Mouse (Mus musculus): ENCODE measurements around the gene AL732309.1. TPM values are rescaled to one million over a fixed set of nuclear protein-coding genes. Genes with fewer than 3 reads are reported as not detected.
A peak's percentile ranks its signal among the peaks of the same experiment; 100 is the strongest.

The AL732309.1 gene
- polyA plus RNA-seq, 1 experiment from 2014 or later, result 9.0 TPM

DNA sequence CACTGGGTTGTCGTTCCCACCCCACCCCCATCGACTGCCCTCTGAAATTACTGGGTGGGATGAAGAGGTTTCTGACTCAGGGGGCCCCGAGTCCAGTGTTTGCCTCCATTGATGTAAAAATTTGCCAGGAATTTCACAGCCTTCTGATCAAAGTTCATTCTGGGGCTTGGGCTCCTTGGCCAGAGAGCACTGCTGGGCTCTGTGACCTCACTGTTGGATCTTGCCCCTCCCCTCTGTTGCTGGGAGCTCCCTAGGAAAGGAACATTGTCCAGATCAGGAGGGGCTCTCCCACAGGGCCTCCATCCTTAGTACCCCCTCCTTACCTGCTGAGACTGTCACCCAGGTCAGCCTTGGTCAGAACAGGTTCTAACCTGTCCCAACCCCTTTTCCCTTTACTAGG, 32.2 kb downstream of the AL732309.1 start, which contains the start of gene Stpg3:
Gene Stpg3, minus strand, starts transcription at position 194 of the 400 bp plus-strand sequence.
- Histone ChIP-seq H3K36me3 (ENCODE audit: control insufficient read depth, insufficient read depth) (no peaks in the 10 kb centered on the region), H3K9ac (replicated peaks; ENCODE audit: low read depth, low read length) (no peak within 1 kb of the TSS), H3K4me3 (replicated peaks; ENCODE audit: low read length) (no peak within 1 kb of the TSS), H3K27ac (ENCODE audit: low read length) (no peak within 1 kb of the TSS), H3K4me2 (ENCODE audit: low read length) (no peak within 1 kb of the TSS), H3K4me1 (replicated peaks; ENCODE audit: control insufficient read depth, insufficient read depth, low read length) (peaks cover 11% of the 10 kb centered on the region), H3K27me3 (replicated peaks; ENCODE audit: control insufficient read depth, insufficient read depth, low read length) (0 out of 2 replicates have a peak, but pooled peaks cover 4% of the 10 kb centered on the region), H3K9me3 (ENCODE audit: control insufficient read depth, low read length) (no peaks in the 10 kb centered on the region)
- WGBS, result 70% methylated on average over 3 of the region's 3 CpGs
- no peak for ATAC-seq

DNA sequence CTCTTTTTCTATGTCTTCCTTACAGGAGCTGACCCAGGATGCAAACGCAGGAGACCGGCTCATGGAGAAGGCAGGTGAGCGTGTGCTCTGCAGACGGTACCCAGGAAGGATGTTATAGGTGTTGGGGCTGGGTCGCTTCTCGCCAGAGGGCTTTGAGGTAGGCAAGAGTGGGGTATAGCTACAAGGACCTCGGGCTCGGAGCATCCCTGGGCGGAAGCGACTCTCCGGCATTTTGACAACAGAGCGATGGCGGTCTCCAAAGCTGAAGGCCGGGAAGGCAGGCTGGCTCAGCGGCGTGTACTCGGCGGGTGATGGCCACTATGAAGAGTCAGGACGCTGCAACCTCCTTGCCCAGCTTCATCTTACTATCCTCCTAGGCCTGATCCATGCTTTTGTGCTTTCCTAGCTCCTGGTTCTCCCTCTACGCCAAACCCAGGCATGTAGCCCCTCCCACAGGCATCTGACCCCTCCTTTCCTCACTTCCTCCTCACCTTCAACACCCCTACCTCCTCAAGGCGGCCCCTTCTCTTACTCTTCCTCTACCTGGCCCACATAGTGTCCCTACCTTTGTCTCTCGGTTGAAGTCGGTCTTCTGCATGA, 33.3 kb downstream of the AL732309.1 start:
- H3K9ac ChIP-seq (replicated peaks; ENCODE audit: low read depth, low read length), result no peak overlapping the region
- no peak overlapping the region for H3K27ac ChIP-seq (ENCODE audit: low read length)
- H3K27me3 ChIP-seq (replicated peaks; ENCODE audit: control insufficient read depth, insufficient read depth, low read length), result 0 out of 2 replicates have a peak, but pooled peaks cover 4% of the 10 kb centered on the region
- H3K4me2 ChIP-seq (ENCODE audit: low read length), result no peak overlapping the region
- no peaks in the 10 kb centered on the region for H3K36me3 ChIP-seq (ENCODE audit: control insufficient read depth, insufficient read depth)
- peaks cover 15% of the 10 kb centered on the region for H3K4me1 ChIP-seq (replicated peaks; ENCODE audit: control insufficient read depth, insufficient read depth, low read length)
- no peak for ATAC-seq
- H3K9me3 ChIP-seq (ENCODE audit: control insufficient read depth, low read length), result no peaks in the 10 kb centered on the region
- WGBS, result 65% methylated on average over 23 of the region's 23 CpGs
- no peak overlapping the region for H3K4me3 ChIP-seq (replicated peaks; ENCODE audit: low read length)

DNA sequence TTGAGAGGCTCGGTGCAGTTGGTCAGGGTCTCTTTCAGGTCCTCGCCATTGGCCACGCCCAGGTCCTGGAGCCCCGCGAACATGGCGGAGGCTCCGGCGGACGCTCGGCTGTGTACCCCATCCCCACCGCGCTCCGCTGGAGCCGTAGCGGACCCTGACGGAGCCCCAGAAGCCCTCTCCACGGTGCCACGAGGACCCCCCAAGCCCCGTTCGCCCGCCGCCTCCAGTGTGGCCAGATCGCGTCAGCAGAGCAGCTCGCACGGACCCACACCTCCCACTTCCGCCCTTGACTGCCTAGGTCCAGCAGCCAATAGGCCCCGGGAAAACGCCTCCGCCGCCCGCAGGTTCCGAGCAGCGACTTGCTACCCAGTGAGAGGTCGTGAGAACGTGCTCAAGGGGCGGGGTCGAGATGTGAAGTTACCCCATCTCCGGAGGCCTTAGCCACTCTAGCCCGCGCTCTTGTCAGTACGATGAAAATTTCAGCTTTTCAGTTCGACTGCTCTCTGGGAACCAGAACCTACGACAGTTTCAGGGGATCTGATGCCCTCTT, 35.5 kb downstream of the AL732309.1 start, which contains the start of gene Nelfb:
Gene Nelfb, minus strand, starts transcription at position 369 of the 550 bp plus-strand sequence.
- H3K9ac ChIP-seq (replicated peaks; ENCODE audit: low read depth, low read length), result peak within 1 kb of the TSS; percentile 95
- H3K4me1 ChIP-seq (replicated peaks; ENCODE audit: control insufficient read depth, insufficient read depth, low read length), result peaks cover 15% of the 10 kb centered on the region
- H3K4me2 ChIP-seq (ENCODE audit: low read length), result peak within 1 kb of the TSS; percentile 76
- 0 out of 2 replicates have a peak, but pooled peaks cover 4% of the 10 kb centered on the region for H3K27me3 ChIP-seq (replicated peaks; ENCODE audit: control insufficient read depth, insufficient read depth, low read length)
- H3K36me3 ChIP-seq (ENCODE audit: control insufficient read depth, insufficient read depth), result no peaks in the 10 kb centered on the region
- ATAC-seq, result peak; percentile 93
- H3K4me3 ChIP-seq (replicated peaks; ENCODE audit: low read length), result peak within 1 kb of the TSS; percentile 88
- H3K9me3 ChIP-seq (ENCODE audit: control insufficient read depth, low read length), result no peaks in the 10 kb centered on the region
- under 1% methylated on average over 44 of the region's 44 CpGs for WGBS
- peak within 1 kb of the TSS; percentile 82 for H3K27ac ChIP-seq (ENCODE audit: low read length)

DNA sequence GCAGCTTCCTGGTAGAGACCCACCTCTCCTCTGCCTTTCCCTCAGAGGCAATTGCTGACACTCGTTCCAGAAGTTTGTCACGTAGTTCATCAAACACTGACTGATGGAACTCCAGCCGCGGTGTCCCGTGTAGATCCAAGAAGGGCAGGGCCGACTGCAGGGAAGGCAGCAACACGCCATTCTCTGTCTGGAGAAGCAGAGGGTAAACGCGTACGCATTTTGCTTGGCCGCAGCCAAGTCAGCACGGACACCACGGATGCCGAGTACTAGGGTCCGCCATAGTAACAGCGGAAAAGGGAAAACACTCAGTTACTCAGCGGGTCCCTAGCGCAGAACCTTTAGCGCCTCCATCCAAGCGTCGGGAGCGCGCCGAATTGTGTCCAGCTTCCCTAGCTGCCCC, 36.0 kb downstream of the AL732309.1 start:
- Histone ChIP-seq H3K27me3 (replicated peaks; ENCODE audit: control insufficient read depth, insufficient read depth, low read length) (0 out of 2 replicates have a peak, but pooled peaks cover under 1% of the 10 kb centered on the region), H3K9me3 (ENCODE audit: control insufficient read depth, low read length) (no peaks in the 10 kb centered on the region), H3K9ac (replicated peaks; ENCODE audit: low read depth, low read length) (peak overlapping the region; percentile 95), H3K36me3 (ENCODE audit: control insufficient read depth, insufficient read depth) (peaks cover 2% of the 10 kb centered on the region; the same call in 1 of the 2 replicates), H3K4me2 (ENCODE audit: low read length) (peak overlapping the region; percentile 76), H3K4me3 (replicated peaks; ENCODE audit: low read length) (peak overlapping the region; percentile 88), H3K27ac (ENCODE audit: low read length) (peak overlapping the region; percentile 82), H3K4me1 (replicated peaks; ENCODE audit: control insufficient read depth, insufficient read depth, low read length) (peaks cover 15% of the 10 kb centered on the region)
- under 1% methylated on average over 24 of the region's 24 CpGs for WGBS
- ATAC-seq, result peak; percentile 41

DNA sequence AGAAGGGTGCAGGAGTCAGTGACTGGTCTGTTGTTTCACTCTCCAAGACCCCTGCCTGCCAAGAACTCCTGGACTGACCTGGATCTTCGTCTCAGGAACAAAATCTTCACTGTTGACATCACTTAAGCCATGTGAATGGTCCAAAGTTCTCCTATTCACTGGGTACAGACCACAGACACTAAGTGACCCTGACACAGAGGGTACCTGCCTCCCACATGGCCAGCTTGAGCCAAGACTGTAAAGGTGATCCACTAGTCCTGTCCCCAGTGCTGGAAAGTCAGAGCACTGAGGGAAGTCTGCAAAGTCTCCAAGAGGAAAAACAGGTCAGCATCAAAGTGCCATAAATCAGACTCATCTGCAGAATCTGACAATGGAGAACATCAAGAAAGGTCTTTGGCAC, 39.1 kb downstream of the AL732309.1 start:
- no peak overlapping the region for H3K9ac ChIP-seq (replicated peaks; ENCODE audit: low read depth, low read length)
- peaks cover 15% of the 10 kb centered on the region for H3K4me1 ChIP-seq (replicated peaks; ENCODE audit: control insufficient read depth, insufficient read depth, low read length)
- no peak overlapping the region for H3K4me3 ChIP-seq (replicated peaks; ENCODE audit: low read length)
- peaks cover 5% of the 10 kb centered on the region; the same call in 1 of the 2 replicates for H3K36me3 ChIP-seq (ENCODE audit: control insufficient read depth, insufficient read depth)
- no peak overlapping the region for H3K27ac ChIP-seq (ENCODE audit: low read length)
- no peak overlapping the region for H3K4me2 ChIP-seq (ENCODE audit: low read length)
- WGBS, result 73% methylated on average over 1 of the region's 1 CpGs
- no peaks in the 10 kb centered on the region for H3K9me3 ChIP-seq (ENCODE audit: control insufficient read depth, low read length)
- no peak for ATAC-seq
- H3K27me3 ChIP-seq (replicated peaks; ENCODE audit: control insufficient read depth, insufficient read depth, low read length), result no peaks in the 10 kb centered on the region

DNA sequence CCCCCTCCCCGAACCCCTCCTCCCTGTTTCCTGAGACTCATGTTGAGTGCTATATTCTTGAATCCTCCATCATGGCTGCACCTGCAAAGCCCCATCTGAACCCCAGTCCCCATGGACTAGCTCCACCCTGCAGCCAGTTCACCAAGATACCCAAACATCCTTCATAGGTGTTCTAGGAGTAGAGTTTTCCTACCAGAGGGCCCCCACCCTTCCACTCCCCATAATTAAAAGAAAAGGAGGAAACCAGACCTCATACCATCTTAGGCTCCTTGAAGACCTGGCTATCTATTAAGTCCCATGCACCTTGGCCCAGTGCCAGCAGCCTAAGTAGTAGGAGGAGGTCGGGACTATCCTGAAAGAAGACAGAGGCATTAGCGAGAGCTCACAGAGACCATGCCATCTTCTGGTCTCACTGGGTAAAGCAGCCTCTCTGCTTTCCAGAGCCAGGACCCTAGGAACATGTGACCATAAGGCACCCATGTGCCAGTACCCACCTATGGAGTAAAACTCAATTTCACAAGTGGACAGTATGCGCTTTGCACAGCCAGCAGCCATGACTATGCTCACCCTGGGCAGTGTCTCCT, 42.9 kb downstream of the AL732309.1 start:
- no peak for ATAC-seq
- Histone ChIP-seq H3K36me3 (ENCODE audit: control insufficient read depth, insufficient read depth) (peaks cover 21% of the 10 kb centered on the region), H3K9me3 (ENCODE audit: control insufficient read depth, low read length) (no peaks in the 10 kb centered on the region), H3K9ac (replicated peaks; ENCODE audit: low read depth, low read length) (no peak overlapping the region), H3K27ac (ENCODE audit: low read length) (no peak overlapping the region), H3K4me2 (ENCODE audit: low read length) (no peak overlapping the region), H3K4me3 (replicated peaks; ENCODE audit: low read length) (no peak overlapping the region), H3K4me1 (replicated peaks; ENCODE audit: control insufficient read depth, insufficient read depth, low read length) (no peaks in the 10 kb centered on the region), H3K27me3 (replicated peaks; ENCODE audit: control insufficient read depth, insufficient read depth, low read length) (no peaks in the 10 kb centered on the region)
- WGBS, result 56% methylated on average over 4 of the region's 4 CpGs

DNA sequence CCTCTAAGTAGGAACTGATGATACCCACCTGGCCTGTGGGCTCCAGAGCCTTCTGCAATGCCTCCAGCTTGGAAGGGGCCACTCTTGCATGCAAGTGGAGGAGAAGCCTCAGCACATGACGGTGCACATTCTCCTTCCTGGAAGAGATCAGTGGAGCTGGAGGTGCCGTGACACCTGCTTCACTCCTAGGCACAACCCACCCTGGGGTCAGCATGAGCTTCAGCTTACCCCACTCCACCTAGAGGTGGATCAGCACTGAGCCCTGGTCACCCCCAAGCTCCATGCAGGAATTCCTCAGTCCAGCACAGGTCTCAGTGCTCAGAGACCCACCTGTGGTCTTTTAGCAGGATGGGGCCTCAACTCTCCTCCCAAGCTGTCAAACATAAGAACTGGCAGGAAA, 46.0 kb downstream of the AL732309.1 start:
- WGBS, result 94% methylated on average over 2 of the region's 2 CpGs
- no peak overlapping the region for H3K9ac ChIP-seq (replicated peaks; ENCODE audit: low read depth, low read length)
- no peak overlapping the region for H3K4me3 ChIP-seq (replicated peaks; ENCODE audit: low read length)
- no peak for ATAC-seq
- no peaks in the 10 kb centered on the region for H3K9me3 ChIP-seq (ENCODE audit: control insufficient read depth, low read length)
- no peaks in the 10 kb centered on the region for H3K4me1 ChIP-seq (replicated peaks; ENCODE audit: control insufficient read depth, insufficient read depth, low read length)
- no peak overlapping the region for H3K27ac ChIP-seq (ENCODE audit: low read length)
- peaks cover 19% of the 10 kb centered on the region for H3K36me3 ChIP-seq (ENCODE audit: control insufficient read depth, insufficient read depth)
- H3K4me2 ChIP-seq (ENCODE audit: low read length), result no peak overlapping the region
- peaks cover 12% of the 10 kb centered on the region for H3K27me3 ChIP-seq (replicated peaks; ENCODE audit: control insufficient read depth, insufficient read depth, low read length)

DNA sequence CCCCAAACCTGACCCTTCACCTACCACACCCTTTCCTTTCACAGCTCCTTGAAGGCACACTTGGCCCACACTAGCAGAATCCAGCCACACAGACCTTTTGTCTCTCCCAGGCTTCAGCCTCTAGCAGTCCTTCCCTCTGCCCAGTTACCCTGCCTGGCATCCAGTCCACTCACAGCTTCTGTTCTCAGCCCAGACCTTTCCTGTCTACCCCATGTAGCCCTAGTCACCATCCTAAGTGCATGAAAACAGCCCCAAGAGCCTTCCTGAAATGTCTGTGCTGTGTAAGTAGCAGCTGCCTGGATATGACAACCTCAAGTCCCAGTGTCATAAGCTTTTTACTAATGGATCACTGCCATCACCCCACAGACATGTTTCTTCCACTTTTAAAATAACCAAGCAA, 48.7 kb downstream of the AL732309.1 start:
- H3K9ac ChIP-seq (replicated peaks; ENCODE audit: low read depth, low read length), result no peak overlapping the region
- peaks cover 21% of the 10 kb centered on the region for H3K27me3 ChIP-seq (replicated peaks; ENCODE audit: control insufficient read depth, insufficient read depth, low read length)
- peaks cover 3% of the 10 kb centered on the region; the same call in 1 of the 2 replicates for H3K4me1 ChIP-seq (replicated peaks; ENCODE audit: control insufficient read depth, insufficient read depth, low read length)
- H3K4me3 ChIP-seq (replicated peaks; ENCODE audit: low read length), result no peak overlapping the region
- ATAC-seq, result no peak
- no peak overlapping the region for H3K27ac ChIP-seq (ENCODE audit: low read length)
- H3K4me2 ChIP-seq (ENCODE audit: low read length), result no peak overlapping the region
- no peaks in the 10 kb centered on the region for H3K9me3 ChIP-seq (ENCODE audit: control insufficient read depth, low read length)
- H3K36me3 ChIP-seq (ENCODE audit: control insufficient read depth, insufficient read depth), result peaks cover 16% of the 10 kb centered on the region

DNA sequence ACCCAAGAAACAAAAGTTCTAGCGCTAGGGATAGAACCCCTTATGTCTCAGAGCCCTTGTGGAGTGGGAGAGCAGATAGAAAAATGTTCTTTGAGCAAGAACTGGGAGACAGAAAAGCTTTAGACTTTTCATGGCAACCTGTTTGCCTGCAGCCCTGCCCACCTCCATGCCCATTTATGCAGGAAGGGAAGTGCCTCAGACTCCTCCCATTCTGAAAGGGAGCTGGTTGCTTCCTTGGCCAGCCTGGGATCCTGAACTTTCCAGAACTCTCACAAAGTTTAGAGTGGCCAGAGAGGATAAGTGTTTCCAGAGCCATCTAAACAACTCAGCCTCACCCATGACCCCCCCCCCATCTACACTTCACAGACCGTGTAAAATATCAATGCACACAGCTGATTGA, 49.5 kb downstream of the AL732309.1 start:
- ATAC-seq, result no peak
- no peak overlapping the region for H3K4me2 ChIP-seq (ENCODE audit: low read length)
- H3K27ac ChIP-seq (ENCODE audit: low read length), result no peak overlapping the region
- H3K4me1 ChIP-seq (replicated peaks; ENCODE audit: control insufficient read depth, insufficient read depth, low read length), result peaks cover 3% of the 10 kb centered on the region; the same call in 1 of the 2 replicates
- H3K36me3 ChIP-seq (ENCODE audit: control insufficient read depth, insufficient read depth), result peaks cover 14% of the 10 kb centered on the region
- WGBS, result 23% methylated on average over 2 of the region's 2 CpGs
- H3K9ac ChIP-seq (replicated peaks; ENCODE audit: low read depth, low read length), result no peak overlapping the region
- H3K27me3 ChIP-seq (replicated peaks; ENCODE audit: control insufficient read depth, insufficient read depth, low read length), result peaks cover 21% of the 10 kb centered on the region
- H3K4me3 ChIP-seq (replicated peaks; ENCODE audit: low read length), result no peak overlapping the region
- H3K9me3 ChIP-seq (ENCODE audit: control insufficient read depth, low read length), result no peaks in the 10 kb centered on the region

Data from forebrain, embryonic 16.5 days (tissue).